Mouse (Mus musculus) neutrophil, adult 83 days (primary cell): ENCODE data around the gene Samd8. TPM values are rescaled to one million over a fixed set of nuclear protein-coding genes. Genes with fewer than 3 reads are reported as not detected.

Experiments
- total RNA-seq, 2 experiments: library from RNA; stranded (reverse); gene quantifications; one replicate each; pipeline ENCODE4 v1.2.4; 2023

Samd8 gene
- 10 to 100 TPM; 34.9 to 46.9 TPM for total RNA-seq

DNA sequence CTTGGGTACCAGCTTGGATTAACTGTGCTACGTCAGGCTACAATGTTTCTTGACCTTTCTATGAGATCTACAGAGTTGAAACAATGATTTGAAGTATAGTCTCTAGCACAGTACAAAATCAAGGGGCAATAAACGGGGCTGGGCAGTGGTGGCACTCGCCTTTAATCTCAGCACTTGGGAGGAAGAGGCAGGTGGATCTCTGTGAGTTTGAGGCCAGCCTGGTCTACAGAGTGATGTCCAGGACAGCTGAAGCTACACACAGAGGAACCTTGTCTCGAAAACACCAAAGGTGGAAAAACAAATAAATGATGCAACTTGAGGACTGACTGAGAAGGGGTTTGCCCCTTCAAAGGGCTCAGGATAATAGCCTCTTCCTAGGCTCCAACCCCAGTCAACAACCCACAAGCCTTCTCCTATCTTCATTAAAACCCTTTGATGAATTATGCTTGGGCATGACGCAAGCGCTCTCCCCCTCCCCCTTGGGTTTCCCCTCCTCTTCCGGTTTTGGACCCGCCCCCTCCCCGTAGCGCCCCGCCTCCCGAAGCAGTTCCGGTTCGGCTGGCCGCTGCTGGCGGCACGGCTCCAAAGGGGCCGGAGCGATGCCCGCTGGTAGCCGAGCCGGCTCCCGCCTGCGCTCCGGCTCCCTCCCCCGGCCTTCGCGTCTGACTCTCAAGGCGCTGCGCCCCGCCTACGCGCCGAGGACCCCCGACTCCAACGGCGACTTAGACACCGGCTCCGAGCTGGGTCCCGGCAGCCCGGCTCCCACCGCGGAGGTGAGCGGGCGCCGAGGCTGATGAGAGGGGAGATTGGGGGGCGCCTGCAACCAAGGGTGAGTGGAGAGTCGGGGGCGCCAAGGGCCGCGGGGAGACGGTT is at the start of gene Samd8:
TSS of gene Samd8 (plus strand) at position 524 of the 873 bp plus-strand sequence.

DNA sequence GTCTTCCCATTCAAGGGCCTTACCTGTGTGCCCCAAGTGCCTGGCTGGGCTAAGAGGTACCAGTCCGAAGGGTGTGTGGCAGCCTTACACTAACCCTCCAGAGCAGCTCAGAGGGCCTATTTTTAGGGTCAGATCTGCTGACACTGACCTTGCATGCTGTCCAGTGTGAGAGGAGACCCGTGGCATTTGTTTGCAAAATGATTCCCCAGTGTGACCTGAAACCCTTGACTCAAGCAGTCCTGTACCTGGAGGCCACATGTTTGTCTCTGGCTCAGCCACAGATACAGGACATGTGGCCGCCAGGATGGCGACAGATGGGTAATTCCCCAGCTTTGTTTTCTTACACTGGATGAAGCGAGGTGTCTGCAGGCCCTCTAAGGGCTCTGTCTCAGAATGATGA is 35.8 kb upstream of the Samd8 start, which contains the start of gene Dupd1:
TSS of gene Dupd1 (minus strand) at position 91 of the 400 bp plus-strand sequence.

DNA sequence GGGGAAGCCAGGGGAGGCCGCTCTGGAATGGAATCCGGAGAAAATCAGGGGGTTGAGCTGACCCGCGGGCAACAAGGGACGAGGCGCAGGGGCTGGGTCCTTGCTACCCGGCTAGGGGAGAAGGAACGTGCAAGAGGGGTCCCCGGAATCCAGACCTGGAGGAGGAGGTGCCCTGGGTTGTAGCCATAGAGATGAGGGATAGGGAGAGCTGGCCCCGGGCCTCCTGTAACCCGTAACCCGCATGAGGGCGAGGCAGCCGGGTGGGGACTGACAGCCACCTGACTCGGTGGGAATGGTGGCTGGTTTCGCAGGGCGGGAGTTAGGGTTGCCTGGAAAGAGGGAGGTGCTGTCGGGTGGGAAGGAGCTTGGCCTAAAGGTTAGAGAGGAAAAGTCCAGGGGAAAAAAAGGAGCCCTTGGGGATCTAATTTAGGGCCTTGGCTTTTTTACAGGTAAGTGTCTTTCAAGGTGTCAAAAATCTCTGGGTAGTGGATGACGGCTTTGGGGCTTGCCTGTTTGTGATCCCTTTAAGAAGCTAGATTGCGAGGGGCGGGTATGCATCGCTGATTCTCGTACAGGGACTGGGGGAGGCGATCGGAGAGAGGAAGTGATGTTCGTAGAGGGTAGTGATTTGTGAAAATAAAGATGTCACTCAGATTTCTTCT is 681 bp downstream of the Samd8 start, which contains the start of gene Dusp13:
TSS of gene Dusp13 (minus strand) at position 301 of the 662 bp plus-strand sequence.

DNA sequence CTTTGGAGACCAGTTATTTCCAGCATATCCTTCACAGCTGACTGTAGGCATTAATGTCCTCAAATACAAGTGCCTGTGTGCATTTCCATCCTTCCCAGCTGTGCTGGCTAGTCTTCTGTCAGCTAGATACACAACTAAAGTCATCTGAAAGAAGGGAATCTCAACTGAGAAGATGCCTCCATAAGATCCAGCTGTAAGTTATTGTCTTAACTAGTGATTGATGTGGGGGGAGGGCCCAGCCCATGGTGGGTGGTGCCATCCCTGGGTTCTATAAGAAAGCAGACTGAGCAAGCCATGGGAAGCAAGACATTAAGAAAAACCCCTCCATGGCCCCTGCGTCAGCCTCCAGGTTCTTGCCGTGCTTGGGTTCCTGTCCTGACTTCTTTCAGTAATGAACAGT is 74.6 kb downstream of the Samd8 start, which contains the start of gene Vdac2:
TSS of gene Vdac2 (plus strand) at position 301 of the 400 bp plus-strand sequence.

Other genes starting within 250 kb of the Samd8 start
- not detected for gene Dupd1, start 36.0 kb upstream of the Samd8 start, total RNA-seq
- gene Dusp13, start 650 bp downstream of the Samd8 start, total RNA-seq: not detected
- 100 to 1,000 TPM; 164 TPM for gene Vdac2, start 74.7 kb downstream of the Samd8 start, total RNA-seq
- 10 to 100 TPM; 29.4 to 38.1 TPM for gene Comtd1, start 98.4 kb downstream of the Samd8 start, total RNA-seq
- 1 to 10 TPM; 2.0 to 2.1 TPM for gene Zfp503, start 239.1 kb downstream of the Samd8 start, total RNA-seq